Mouse (Mus musculus): ENCODE measurements around the gene Fsip2.

- TF ChIP-seq CTCF (IDR thresholded peaks at IDR 0.05; ENCODE audit: low read depth) (no peak), EP300 (IDR thresholded peaks at IDR 0.05; ENCODE audit: low read depth) (no peak)
Observed at GRCm38 (mm10) chr2:83025853-83026252, 82.4 kb downstream of the Fsip2 start.
